Mouse (Mus musculus) liver, postnatal 0 days (tissue): ENCODE data around the gene Cdca7l.

Source experiments
- CTCF ChIP-seq: sonication (generic); IDR thresholded peaks from 2 replicates; pipeline ENCODE4 v1.5.1; 2016; ENCODE audit warnings: antibody characterized with exemption, low read depth
- EP300 ChIP-seq: IDR thresholded peaks from 2 replicates; pipeline ENCODE4 v1.6.1; 2016; ENCODE audit warnings: antibody characterized with exemption, low read depth, mild to moderate bottlenecking

DNA sequence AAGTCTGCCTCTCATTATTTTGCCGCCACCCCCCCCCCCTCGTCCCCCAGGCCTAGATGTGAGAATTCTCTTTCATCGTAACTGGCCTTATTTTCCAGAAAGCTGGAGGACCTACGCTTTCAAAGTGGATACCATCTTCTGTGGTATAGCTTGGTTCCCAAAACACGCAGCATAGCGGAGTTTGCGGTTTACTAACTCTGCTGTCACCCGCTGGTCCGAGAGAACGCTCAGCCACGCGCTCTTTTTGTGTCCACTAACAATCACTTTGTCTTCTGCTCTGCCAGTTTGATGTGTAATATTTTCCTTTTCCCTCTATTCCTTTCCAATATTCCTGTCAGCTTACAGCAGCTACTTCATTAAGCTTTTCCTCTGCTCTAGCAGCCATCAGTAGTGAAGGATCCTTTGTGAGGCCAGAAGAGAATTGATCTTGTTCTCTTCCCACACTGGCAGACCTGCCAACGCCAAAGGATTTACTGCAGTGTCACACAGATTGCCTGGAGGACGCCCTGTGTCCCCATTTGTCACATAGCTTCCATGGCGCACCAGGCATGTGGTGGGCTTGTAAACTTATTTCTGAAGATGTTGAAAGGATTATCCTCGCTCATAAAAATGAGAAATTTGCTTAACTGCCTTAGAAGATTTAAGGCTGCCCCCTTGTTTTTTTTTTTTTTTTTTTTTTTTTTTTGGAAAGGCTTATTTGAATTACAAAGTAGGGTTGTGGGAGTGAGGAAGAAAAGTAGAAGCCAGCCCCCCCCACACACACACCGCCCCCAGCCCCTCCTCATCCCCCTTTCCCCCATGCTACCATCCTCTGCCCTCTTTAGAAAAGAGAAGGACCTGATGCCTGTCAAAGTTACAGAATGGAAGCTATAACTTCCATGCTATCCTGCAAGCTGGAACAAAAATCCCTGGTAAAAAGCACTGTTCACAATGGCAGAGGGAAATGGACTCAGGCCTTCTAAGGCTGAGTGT is 4.6 kb downstream of the Cdca7l start:
- TF ChIP-seq EP300 (no peak), CTCF (no peak)
